Mouse (Mus musculus) liver, embryonic 11.5 days (tissue): Measurements from ENCODE around the gene Col13a1. TPM values are rescaled to one million over a fixed set of nuclear protein-coding genes. Genes with fewer than 3 reads are reported as not detected.

Experiments used
- ATAC-seq: fragments of 200-750 bp; cut with Nextera tagmentation; replicated peaks from 2 replicates; pipeline ENCODE4 v1.8.0; 2017; ENCODE audit warnings: moderate number of reproducible peaks, mild to moderate bottlenecking, moderate TSS enrichment, moderate library complexity; ENCODE audit not compliant: low FRiP score
- DNase-seq: peaks from one replicate; pipeline ENCODE4 v3.0.0-alpha.2; 2017; ENCODE audit warnings: low spot score
- H3K27ac ChIP-seq: fragments of 300-500 bp; sonication (generic); 2 replicates; pipeline ENCODE4 v1.5.1; 2014; ENCODE audit warnings: mild to moderate bottlenecking, low read depth, low read length, control low read depth
- H3K27me3 ChIP-seq: fragments of 300-500 bp; sonication (generic); replicated peaks from 2 replicates; pipeline ENCODE4 v1.6.1; 2014; ENCODE audit warnings: low read length, mixed read lengths; ENCODE audit not compliant: control insufficient read depth, insufficient read depth
- H3K36me3 ChIP-seq: fragments of 300-500 bp; sonication (generic); 2 replicates; pipeline ENCODE4 v1.6.1; 2014; ENCODE audit warnings: mild to moderate bottlenecking, low read length, moderate library complexity, mixed read lengths; ENCODE audit not compliant: control insufficient read depth, insufficient read depth
- H3K4me1 ChIP-seq: fragments of 300-500 bp; sonication (generic); replicated peaks from 2 replicates; pipeline ENCODE4 v1.6.1; 2014; ENCODE audit warnings: low read length, mixed read lengths; ENCODE audit not compliant: control insufficient read depth, insufficient read depth
- H3K4me2 ChIP-seq: fragments of 300-500 bp; sonication (generic); 2 replicates; pipeline ENCODE4 v1.6.1; 2014; ENCODE audit warnings: mild to moderate bottlenecking, control low read depth, moderate library complexity
- H3K4me3 ChIP-seq: fragments of 300-500 bp; sonication (generic); 2 replicates; pipeline ENCODE4 v1.5.1; 2014; ENCODE audit warnings: low read depth, low read length, control low read depth
- H3K9ac ChIP-seq: fragments of 300-500 bp; sonication (generic); 2 replicates; pipeline ENCODE4 v1.6.1; 2014; ENCODE audit warnings: low read depth, low read length, control low read depth
- H3K9me3 ChIP-seq: fragments of 300-500 bp; sonication (generic); 2 replicates; pipeline ENCODE4 v1.6.1; 2016; ENCODE audit warnings: low read length, inconsistent platforms, mixed read lengths; ENCODE audit not compliant: control insufficient read depth
- WGBS: fragments of 180-500 bp; shearing (Covaris S2); extraction: QIAGEN DNeasy Blood & Tissue Kit; methylation state at CpG from one replicate; pipeline ENCODE4 v1.1.7; 2014; 5-methylcytosine and 5-hydroxymethylcytosine counted together
- polyA plus RNA-seq: library from polyadenylated mRNA; unstranded; fragments of >200 nt; fragmentation: Nextera tagmentation; extraction: Ambion mirVana; gene quantifications from 2 replicates; pipeline ENCODE4 v1.2.1, GENCODE M21; 2014

Gene Col13a1
- polyA plus RNA-seq, 1 experiment from 2014 or later: 4.6 TPM

- peaks cover 15% of the 10 kb centered on the region for H3K9me3 ChIP-seq
- no peak overlapping the region for H3K9ac ChIP-seq
- H3K36me3 ChIP-seq: peaks cover 5% of the 10 kb centered on the region; the same call in 1 of the 2 replicates
- H3K27ac ChIP-seq: no peak overlapping the region
- no peaks in the 10 kb centered on the region for H3K4me1 ChIP-seq
- ATAC-seq (no peak), DNase-seq (no peak)
- H3K4me3 ChIP-seq: no peak overlapping the region
- H3K4me2 ChIP-seq: no peak overlapping the region
- no peaks in the 10 kb centered on the region for H3K27me3 ChIP-seq
- 92% methylated on average over 2 of the region's 2 CpGs for WGBS
Observed at GRCm38 (mm10) chr10:61859451-61859850, 119.5 kb downstream of the Col13a1 start.

DNA sequence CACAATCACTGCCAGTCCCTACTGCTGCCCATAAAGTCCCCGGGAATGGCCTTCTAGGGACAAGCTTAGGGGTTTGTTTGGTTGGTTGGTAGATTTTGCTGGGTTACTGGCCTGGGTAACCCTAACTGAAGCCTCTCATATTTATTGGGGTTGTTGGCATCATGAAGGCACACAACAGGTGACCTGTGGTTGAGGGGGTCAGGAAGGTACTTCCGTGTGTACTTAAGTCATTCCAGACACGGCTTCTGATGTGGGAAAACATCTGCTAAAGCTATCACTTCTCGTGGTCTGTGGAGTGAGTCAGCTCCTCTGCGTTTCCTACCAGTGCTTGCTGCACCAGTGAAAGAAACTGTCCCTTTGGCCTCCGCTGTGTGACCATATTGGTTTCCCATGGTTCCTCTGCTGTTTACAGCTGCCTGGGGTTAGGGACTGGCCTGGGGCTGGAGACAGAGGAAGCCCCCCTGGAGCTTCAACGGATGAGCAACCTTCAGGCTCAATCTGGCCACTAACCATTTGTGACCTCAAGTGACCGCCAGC is 123.7 kb downstream of the Col13a1 start:
- Histone ChIP-seq H3K4me2 (no peak overlapping the region), H3K4me1 (no peaks in the 10 kb centered on the region), H3K27ac (no peak overlapping the region), H3K4me3 (no peak overlapping the region), H3K36me3 (no peaks in the 10 kb centered on the region), H3K9me3 (no peaks in the 10 kb centered on the region), H3K9ac (no peak overlapping the region), H3K27me3 (no peaks in the 10 kb centered on the region)
- 57% methylated on average over 8 of the region's 8 CpGs for WGBS
- DNase-seq (no peak), ATAC-seq (no peak)

- H3K4me3 ChIP-seq: no peak overlapping the region
- DNase-seq (no peak), ATAC-seq (no peak)
- 79% methylated on average over 8 of the region's 8 CpGs for WGBS
- H3K4me2 ChIP-seq: no peak overlapping the region
- no peaks in the 10 kb centered on the region for H3K36me3 ChIP-seq
- no peak overlapping the region for H3K9ac ChIP-seq
- no peak overlapping the region for H3K27ac ChIP-seq
- H3K9me3 ChIP-seq: no peaks in the 10 kb centered on the region
- H3K27me3 ChIP-seq: no peaks in the 10 kb centered on the region
- no peaks in the 10 kb centered on the region for H3K4me1 ChIP-seq
Observed at GRCm38 (mm10) chr10:61852824-61853223, 126.1 kb downstream of the Col13a1 start.

- H3K4me2 ChIP-seq: no peak overlapping the region
- no peak overlapping the region for H3K27ac ChIP-seq
- no peak for ATAC-seq
Observed at GRCm38 (mm10) chr10:61848553-61848952, 130.4 kb downstream of the Col13a1 start.

DNA sequence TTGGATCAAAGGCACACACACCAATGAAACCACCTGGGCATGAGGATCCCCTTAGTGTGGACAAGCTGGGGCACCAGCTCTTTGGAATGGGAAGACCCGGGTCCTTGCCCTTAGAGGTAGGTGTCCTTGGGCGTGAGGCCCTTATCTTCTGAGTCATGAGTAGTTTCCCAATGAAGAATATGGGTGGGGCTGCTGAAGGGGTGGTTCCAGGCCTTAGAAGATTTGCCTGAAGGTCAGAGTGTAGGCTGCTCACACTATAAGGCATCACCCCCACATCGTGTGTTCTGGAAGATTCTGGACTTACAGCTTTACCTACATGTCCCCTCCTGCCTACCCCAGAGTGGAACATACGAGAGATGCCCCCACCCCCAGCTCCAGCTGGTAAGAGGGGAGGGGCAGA is 133.4 kb downstream of the Col13a1 start:
- Histone ChIP-seq H3K4me2 (no peak overlapping the region), H3K27me3 (no peaks in the 10 kb centered on the region), H3K9ac (no peak overlapping the region), H3K27ac (no peak overlapping the region), H3K4me3 (no peak overlapping the region), H3K4me1 (no peaks in the 10 kb centered on the region), H3K36me3 (no peaks in the 10 kb centered on the region), H3K9me3 (no peaks in the 10 kb centered on the region)
- no peak for DNase-seq
- ATAC-seq: no peak
- 63% methylated on average over 4 of the region's 4 CpGs for WGBS

More at GRCm38 (mm10) chr10:61848553-61848952, 130.4 kb downstream of the Col13a1 start:
- H3K9ac ChIP-seq: no peak overlapping the region
- WGBS: 72% methylated on average over 6 of the region's 6 CpGs
- DNase-seq: no peak
- no peaks in the 10 kb centered on the region for H3K4me1 ChIP-seq
- H3K9me3 ChIP-seq: no peaks in the 10 kb centered on the region
- H3K27me3 ChIP-seq: no peaks in the 10 kb centered on the region
- H3K4me3 ChIP-seq: no peak overlapping the region
- no peaks in the 10 kb centered on the region for H3K36me3 ChIP-seq

DNA sequence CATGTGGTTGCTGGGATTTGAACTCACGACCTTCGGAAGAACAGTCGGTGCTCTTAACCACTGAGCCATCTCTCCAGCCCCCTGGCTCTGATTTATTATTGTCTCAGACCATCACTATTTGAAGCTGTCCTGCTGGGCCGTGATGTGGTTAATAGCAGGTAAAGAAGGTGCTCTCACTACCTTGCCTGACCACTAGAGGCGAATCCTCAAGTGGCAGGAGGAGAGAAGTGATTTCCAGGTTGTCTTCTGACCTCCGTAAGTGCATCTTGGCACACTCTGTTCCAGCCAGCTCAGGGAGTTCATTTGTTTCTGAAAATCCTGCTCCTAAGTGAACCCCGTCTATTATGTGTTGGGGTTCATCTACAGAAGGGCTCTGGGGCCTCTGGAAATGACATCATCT is 134.4 kb downstream of the Col13a1 start:
- WGBS: 72% methylated on average over 7 of the region's 7 CpGs
- ATAC-seq (no peak), DNase-seq (no peak)
- Histone ChIP-seq H3K9ac (no peak overlapping the region), H3K4me3 (no peak overlapping the region), H3K4me1 (no peaks in the 10 kb centered on the region), H3K27ac (no peak overlapping the region), H3K4me2 (no peak overlapping the region), H3K36me3 (no peaks in the 10 kb centered on the region), H3K9me3 (no peaks in the 10 kb centered on the region), H3K27me3 (no peaks in the 10 kb centered on the region)

DNA sequence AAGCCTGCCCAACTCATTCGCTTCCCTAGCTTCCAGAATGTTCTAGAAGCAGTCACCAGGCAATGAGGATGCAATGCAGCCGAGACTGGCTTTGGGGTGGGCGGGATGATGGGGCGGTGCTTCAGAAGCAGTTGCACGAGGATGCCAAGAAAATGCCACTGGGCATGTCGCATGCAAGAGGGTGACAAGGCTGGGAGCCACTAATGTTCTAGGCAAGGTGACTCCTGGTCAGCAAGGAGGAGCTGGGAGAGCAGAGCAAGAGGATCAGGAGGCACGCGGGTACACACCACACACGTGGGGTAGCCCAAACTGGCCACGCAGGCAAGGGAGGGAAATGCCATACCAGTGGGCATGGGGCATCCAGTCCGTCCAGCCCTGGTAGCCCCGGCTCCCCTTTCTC is 136.6 kb downstream of the Col13a1 start:
- 86% methylated on average over 12 of the region's 12 CpGs for WGBS
- H3K4me3 ChIP-seq: no peak overlapping the region
- no peaks in the 10 kb centered on the region for H3K36me3 ChIP-seq

DNA sequence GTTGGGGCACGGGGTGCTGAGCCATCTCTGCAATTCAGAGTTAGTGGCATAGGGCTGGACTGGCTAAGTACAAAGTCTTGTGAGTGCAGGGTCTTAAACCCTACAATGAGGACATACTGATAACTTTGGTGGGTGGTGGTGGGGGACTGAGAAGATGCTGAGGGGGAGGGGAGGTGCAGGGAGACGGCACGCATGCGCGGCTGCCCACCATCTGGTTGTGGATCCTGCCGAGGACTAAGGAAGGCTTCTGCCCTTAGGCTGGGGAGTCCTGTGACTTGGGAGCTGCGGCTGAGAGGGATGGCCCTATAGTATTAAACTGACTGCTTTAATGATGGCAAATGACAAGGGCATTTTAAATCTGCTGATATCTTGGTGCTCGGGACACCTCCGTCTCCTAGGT is 139.6 kb downstream of the Col13a1 start:
- H3K4me2 ChIP-seq: no peak overlapping the region
- H3K4me3 ChIP-seq: no peak overlapping the region
- no peak overlapping the region for H3K9ac ChIP-seq
- ATAC-seq (no peak), DNase-seq (no peak)
- no peaks in the 10 kb centered on the region for H3K4me1 ChIP-seq
- H3K27ac ChIP-seq: no peak overlapping the region
- H3K9me3 ChIP-seq: no peaks in the 10 kb centered on the region
- H3K27me3 ChIP-seq: no peaks in the 10 kb centered on the region
- WGBS: 76% methylated on average over 9 of the region's 9 CpGs
- H3K36me3 ChIP-seq: no peaks in the 10 kb centered on the region

More for the DNA sequence above, 136.6 kb downstream of the Col13a1 start:
- Histone ChIP-seq H3K9me3 (no peaks in the 10 kb centered on the region), H3K27me3 (no peaks in the 10 kb centered on the region), H3K4me2 (no peak overlapping the region), H3K27ac (no peak overlapping the region), H3K9ac (no peak overlapping the region), H3K4me1 (no peaks in the 10 kb centered on the region)
- no peak for ATAC-seq
- no peak for DNase-seq

- Histone ChIP-seq H3K9me3 (no peaks in the 10 kb centered on the region), H3K36me3 (no peaks in the 10 kb centered on the region), H3K27ac (no peak overlapping the region), H3K4me3 (no peak overlapping the region), H3K9ac (no peak overlapping the region), H3K27me3 (no peaks in the 10 kb centered on the region), H3K4me2 (no peak overlapping the region), H3K4me1 (no peaks in the 10 kb centered on the region)
- WGBS: 2% methylated on average over 6 of the region's 6 CpGs
- DNase-seq (peak; percentile 54), ATAC-seq (no peak)
Observed at GRCm38 (mm10) chr10:61838769-61839168, 140.1 kb downstream of the Col13a1 start.
